Mouse (Mus musculus): ENCODE data around the gene Tshz2. TPM values are rescaled to one million over a fixed set of nuclear protein-coding genes. Genes with fewer than 3 reads are reported as not detected.
"Not testable (repeated sequence)": the region's sequence is repeated elsewhere in the genome, so short reads cannot be mapped to it uniquely, and the experiment has no call there.

Tshz2 gene
- polyA plus RNA-seq (2012; rRNA removed): 48.6 and 54.7 TPM in 2 replicates

DNA sequence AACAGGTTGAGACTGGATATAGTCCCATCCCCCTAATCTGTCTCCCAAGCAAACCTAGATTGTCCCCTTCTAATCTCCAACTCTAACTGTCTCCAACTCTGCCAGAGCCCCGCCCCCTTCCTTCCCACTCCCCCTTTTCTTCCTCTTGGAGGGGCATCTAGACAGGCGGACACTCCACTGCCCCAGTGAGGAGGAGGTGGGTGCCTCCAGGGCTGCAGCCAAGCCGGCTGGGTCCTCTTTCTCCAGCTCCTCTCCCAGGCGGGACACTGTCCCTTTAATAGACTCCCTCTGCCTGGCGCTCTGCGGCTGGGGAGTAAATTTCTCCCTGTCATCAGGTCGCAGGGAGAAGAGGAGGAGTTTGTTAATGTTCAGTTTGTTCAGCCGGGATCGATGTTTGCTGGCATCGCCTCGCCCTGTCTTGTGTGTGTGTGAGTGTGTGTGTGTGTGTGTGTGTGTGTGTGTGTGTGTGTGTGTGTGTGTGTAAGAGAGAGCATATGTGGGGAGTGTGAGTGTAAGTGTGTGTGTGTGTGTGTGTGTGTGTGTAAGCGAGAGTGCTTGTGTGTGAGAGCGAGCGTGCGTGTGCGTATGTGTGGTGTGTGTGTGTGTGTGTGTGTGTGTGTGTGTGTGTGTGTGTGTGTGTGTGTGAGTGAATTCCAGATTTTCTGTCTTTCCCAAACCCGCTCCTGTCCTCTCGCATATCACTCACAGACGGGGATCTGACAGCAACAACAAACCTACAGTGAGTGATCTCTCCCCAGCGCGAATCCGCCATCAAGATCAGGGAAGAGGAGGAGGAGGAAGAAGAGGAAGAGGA lies at the start of gene Tshz2:
TSS of gene Tshz2 (plus strand) at position 676 of the 814 bp plus-strand sequence.
- DNase-seq (ENCODE audit: low read depth): no peak

DNA sequence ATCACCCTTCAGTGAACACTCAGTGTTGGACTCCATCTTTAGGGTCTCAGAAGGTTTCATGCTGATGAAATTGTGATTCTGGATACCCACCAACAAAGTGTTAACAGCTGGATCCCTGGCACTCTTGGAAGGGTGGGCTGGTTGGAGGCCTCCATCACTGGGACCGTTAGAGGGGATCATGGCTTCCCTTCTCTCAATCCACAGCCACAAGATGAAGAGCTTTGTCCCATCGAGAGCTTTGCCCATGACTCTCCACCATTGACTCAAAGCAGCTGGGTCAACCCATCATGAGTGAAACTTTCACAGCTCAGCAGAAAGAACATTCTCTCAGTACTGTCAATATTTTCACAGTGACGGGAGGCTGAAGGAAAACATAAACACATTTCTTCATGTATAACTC lies 49.3 kb upstream of the Tshz2 start:
- no peak for DNase-seq (ENCODE audit: low read depth)

GRCm38 (mm10) chr2:169584745-169585456 lies 47.9 kb upstream of the Tshz2 start:
- no peak for DNase-seq (ENCODE audit: low read depth)

DNA sequence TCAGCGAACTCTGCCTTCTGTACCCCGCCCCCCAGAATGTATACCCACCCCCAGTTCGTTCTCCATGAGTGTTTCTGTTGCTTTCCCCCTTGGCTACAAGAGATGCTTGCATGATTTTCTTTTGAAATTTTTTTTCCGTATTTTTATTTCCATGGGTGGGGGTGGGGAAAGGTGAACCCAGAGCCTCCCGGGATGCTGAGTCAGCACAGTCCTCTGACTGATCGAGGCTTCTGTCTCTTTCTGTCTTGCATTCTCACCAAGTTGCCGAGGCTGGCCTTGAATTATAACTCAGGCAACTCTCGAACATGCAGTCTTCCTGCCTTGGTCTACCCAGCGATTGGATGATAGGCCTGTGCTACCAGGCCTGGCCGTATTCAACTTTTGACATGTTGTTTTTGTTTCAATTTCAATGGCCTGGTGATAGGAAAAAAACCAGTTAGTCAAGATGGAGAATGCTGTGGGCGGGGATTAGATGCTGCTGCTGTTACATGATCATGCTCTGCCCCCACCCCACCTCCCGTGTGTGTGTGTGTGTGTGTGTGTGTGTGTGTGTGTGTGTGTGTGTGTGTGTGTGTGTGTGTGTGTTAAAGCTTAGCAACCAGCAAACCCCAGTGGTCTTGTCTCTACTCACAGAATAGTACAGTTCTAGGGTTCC lies 47.1 kb upstream of the Tshz2 start:
- peak; percentile 33 for DNase-seq (ENCODE audit: low read depth)

GRCm38 (mm10) chr2:169586688-169587087 lies 46.1 kb upstream of the Tshz2 start:
- no peak for DNase-seq (ENCODE audit: low read depth)

- DNase-seq (ENCODE audit: low read depth): not testable (repeated sequence)
These were observed 45.2 kb upstream of the Tshz2 start, which contains the start of gene Gm11011 for GRCm38 (mm10) chr2:169587645-169588044. Gene Gm11011, minus strand, starts transcription at chr2:169587745.

GRCm38 (mm10) chr2:169589697-169590096 lies 43.1 kb upstream of the Tshz2 start:
- no peak for DNase-seq (ENCODE audit: low read depth)

DNA sequence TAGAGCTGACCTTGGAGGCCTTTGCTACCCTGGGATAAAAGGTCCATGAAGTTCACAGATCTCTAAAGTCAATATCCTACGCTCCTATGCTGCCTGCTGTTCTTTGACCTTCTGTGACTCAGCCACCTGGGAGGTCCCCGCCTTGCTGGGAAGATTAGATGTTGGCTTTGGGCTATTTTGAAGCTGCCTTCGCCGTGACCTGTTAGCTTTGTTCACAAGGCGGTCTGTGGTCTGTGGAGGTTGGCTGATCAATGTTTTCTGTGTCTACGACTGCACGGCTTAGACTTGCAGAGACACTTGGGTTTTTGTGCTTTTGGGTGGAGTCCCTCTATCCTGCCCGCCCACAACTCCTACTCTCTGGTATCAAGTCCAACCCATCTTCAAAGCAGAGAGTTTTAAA lies 42.4 kb upstream of the Tshz2 start:
- no peak for DNase-seq (ENCODE audit: low read depth)

GRCm38 (mm10) chr2:169593742-169594141 lies 39.1 kb upstream of the Tshz2 start:
- DNase-seq (ENCODE audit: low read depth): no peak

- no peak for DNase-seq (ENCODE audit: low read depth)
These were observed 35.5 kb upstream of the Tshz2 start for GRCm38 (mm10) chr2:169597357-169597756.

DNA sequence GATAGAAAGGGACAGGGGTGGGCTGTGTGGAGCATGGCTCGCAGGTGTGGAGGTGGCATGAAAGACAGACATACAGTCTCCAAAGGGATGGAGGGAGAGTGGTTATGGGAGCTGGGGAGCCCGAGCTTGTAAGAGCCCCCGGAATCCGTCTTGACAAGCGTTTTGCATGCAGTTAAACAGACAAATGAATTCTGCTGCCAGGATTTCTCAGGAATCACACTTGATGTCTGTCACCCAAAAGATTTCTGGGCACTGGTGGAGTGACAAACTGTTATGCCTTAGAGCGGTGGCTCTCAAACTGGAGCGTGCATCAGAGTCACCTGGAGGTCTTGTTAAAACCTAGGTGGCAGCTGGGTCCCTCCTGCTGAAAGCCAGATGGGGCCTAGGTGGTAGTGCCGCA lies 34.8 kb upstream of the Tshz2 start:
- DNase-seq (ENCODE audit: low read depth): no peak

GRCm38 (mm10) chr2:169599591-169599990 lies 33.2 kb upstream of the Tshz2 start:
- DNase-seq (ENCODE audit: low read depth): no peak

- DNase-seq (ENCODE audit: low read depth): no peak
These were observed 32.6 kb upstream of the Tshz2 start for GRCm38 (mm10) chr2:169600163-169600562.

- DNase-seq (ENCODE audit: low read depth): no peak
These were observed 25.7 kb upstream of the Tshz2 start for GRCm38 (mm10) chr2:169606901-169607678.

DNA sequence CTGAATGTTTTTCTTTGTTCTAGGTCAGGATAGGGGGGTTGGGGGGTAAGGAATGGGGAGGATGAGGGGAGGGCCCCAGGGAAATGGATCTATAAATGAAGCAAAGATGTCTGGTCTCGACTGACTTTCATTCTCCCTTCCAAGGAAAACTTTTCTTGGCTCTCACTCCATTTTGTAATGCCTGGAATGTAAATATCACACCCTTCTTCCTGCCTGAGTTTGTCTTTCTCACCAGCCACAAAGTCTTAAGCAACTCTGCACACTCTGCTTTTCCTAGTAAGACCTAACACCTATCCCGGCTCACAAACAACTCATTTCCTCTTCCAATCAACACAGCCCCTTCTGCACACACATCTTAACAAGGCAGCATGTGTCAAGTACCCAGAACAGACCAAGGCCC lies 25.0 kb upstream of the Tshz2 start:
- no peak for DNase-seq (ENCODE audit: low read depth)

- DNase-seq (ENCODE audit: low read depth): no peak
These were observed 22.9 kb upstream of the Tshz2 start for GRCm38 (mm10) chr2:169609956-169610355.

DNA sequence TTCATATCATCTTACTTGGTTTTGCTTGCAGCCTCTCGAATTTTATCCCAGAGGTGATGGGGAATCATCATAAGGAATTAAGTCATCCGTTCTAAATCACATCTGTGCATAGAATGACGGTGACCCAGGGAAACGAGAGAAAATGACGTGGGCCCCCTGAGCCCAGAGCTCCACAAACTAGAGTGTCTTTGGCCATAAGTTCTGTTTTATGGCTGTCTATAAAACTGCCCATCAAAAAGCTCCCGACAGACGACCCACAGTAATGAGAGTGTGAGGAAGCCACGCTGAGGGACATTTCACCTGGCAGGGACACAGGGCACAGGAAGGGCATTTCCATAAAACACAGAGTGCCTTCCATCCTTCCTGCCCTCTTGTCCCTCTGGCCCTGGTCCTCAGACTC lies 21.9 kb upstream of the Tshz2 start:
- no peak for DNase-seq (ENCODE audit: low read depth)

GRCm38 (mm10) chr2:169611557-169611956 lies 21.3 kb upstream of the Tshz2 start:
- no peak for DNase-seq (ENCODE audit: low read depth)

DNA sequence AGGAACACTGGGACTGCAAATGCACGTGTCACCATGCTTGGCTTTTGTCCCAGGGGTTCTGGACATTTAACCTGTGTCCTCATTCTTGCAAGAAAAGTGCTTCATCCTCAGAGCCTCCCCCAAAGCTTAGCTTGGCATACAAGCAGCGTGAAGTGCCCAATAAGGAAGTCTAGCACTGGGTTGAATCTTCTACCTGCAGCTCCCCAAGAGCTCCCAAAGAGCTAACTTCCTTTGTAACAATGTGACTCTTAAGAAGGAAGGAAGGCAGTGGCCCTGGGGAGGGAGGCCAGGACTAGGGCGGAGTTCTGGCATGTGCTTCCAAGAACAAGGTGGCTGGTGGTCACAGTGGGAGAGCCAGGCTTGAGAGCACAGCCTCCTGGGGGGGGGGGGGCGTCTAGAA lies 18.1 kb upstream of the Tshz2 start:
- no peak for DNase-seq (ENCODE audit: low read depth)

- no peak for DNase-seq (ENCODE audit: low read depth)
These were observed 16.8 kb upstream of the Tshz2 start for GRCm38 (mm10) chr2:169615998-169616397.

- no peak for DNase-seq (ENCODE audit: low read depth)
These were observed 11.6 kb upstream of the Tshz2 start for GRCm38 (mm10) chr2:169621201-169621710.

- DNase-seq (ENCODE audit: low read depth): no peak
These were observed 2.7 kb upstream of the Tshz2 start for GRCm38 (mm10) chr2:169630070-169630469.
